Mouse (Mus musculus) T-helper 17 cell (primary cell): ENCODE data around the gene Rad51b.

Experiments
- in situ Hi-C, 2 experiments: fragments of 300-600 bp; cut with MboI, MseI; formaldehyde crosslinking; loops; 1 replicate in 1 of 2; 2 replicates in 1 of 2; pipeline ENCODE4 v1.15.1; 2025; ENCODE audit warnings: high pct_unique_total_duplicates in 2 of 2

The Rad51b gene

DNA sequence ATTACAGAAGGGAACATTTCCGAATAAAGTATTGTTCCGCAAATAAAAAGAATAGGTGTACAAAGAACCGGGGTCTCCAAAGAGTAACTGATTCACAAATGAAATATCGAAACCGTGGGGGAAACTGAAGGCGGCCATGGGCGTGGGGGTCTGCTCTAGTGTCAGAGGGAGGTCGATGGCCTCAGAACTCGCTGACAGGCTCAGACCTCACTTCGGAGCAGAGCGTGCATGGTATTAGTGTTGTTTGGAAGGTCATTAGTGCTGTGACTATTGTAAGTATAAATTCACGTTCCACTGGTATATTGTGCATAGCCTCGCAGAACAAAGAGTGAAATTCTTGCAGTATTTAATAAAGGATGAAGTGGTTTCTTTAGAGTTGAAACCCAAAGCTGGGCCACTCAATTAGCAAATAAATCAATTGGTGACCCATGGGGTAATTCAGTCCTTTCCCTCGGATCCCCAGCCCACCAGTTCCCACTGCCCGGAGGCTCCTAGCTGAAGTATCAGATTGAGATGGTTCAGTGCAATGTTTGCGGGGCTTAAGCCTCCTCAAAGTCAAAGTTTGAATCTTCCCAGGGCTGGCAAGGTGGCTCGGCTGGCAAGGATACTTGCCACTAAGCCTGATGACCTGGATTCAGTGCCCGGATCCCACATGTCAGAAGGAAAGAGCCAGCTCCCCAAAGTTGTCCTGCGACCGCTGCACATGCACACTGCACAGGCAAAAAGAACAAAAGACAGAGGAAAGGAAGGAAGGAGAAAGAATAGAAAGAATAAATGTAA, 517.4 kb downstream of the Rad51b start:
- in situ Hi-C loops: loop anchor here in 1 of 2 experiments (10.0 kb wide), 1 partner anchor 500 kb away; no protein-coding TSS in a partner anchor

DNA sequence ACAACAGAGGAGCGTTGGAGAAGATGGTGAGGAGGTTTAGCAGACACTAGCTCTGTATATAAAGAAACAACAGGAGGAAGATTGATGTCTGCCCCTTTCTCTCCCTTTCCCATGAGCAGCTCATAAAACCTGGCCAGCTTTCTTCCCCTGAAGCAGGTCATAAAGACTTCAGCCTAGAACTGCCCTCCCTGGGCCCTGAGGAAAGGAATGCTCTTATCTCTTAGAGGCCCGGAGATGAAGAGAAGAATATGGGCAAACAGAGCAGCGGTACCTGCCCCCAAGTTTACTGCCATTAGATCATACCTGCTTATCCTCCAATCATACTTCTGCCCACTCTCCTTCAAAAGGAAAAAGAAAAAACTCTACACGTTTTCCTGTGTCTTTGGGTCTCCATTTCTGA, 519.2 kb downstream of the Rad51b start:
- in situ Hi-C loops: loop anchor here in 1 of 2 experiments (10.0 kb wide), 1 partner anchor 499 kb away; no protein-coding TSS in a partner anchor

DNA sequence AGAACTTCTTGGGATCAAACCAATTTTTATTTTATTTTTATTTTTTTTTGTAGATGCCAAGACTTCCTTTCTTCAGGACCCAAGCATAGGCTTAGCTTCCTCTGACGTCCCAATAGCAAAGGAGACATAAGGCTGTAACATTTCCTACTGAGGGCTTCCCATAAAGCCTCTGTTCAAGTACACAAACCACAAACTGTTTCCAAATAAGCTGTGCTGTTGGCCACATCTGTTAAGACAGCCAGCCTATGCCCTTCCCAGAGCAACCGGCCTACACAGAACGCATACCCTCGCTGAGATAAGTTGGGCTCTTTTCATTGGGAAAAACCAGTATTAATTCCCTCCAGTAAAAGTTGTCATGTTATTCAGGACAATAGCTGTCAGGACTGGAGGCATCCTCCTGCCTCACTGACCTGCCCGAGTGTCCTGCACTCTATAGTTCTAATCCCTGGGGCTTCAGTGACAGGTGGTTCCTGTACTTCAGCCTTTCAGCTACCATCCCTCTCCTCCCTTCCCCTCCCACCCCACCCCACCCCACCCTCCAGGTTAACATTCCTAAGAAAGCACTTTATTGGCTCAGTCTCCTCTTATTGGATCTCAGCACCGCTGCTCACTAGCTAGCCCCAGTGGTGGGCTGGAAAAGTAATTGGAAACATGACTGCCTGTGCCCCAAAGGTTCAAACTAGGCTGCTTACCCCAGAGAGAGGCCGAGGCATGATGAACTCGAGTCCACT, 523.3 kb downstream of the Rad51b start:
- in situ Hi-C loops: no loop called here

DNA sequence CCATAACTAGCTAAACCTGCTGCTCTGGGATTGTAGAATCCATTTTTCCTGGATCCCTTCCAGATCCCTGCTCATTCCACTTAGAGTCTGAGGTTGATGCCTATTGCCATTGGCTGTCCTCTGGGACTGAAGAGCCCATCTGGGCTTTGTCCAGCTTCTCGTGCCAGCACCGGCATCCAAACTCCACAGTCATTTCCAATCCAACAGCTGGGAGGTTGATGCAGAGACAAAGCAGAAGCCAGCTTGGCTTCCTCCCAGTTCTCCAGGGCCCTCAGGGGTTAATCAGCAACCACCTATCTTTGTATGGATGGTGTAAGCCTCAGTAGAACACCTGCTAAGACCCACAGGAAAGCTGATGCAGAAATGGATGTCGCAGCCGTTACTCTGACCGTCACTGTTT, 524.8 kb downstream of the Rad51b start:
- in situ Hi-C loops: no loop called here

DNA sequence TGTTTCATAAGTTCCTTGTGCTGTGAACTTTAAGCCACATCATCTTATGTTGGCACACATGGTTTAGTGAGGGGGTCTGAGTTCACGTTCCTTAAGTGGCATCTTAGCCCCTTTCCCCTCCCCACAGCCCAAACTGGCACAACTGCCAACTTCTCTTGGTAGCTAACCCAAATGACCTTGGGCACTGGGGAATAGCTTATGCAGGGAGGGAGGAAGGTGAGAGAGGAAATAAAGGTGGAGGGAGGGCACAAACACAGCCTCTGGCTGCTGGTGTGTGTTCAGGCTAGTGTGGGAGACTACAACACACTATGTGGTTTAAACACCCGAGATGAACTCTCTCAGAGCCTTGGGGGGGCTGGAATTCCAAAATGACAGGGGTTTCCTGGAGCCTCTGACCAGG, 525.3 kb downstream of the Rad51b start:
- in situ Hi-C loops: no loop called here

DNA sequence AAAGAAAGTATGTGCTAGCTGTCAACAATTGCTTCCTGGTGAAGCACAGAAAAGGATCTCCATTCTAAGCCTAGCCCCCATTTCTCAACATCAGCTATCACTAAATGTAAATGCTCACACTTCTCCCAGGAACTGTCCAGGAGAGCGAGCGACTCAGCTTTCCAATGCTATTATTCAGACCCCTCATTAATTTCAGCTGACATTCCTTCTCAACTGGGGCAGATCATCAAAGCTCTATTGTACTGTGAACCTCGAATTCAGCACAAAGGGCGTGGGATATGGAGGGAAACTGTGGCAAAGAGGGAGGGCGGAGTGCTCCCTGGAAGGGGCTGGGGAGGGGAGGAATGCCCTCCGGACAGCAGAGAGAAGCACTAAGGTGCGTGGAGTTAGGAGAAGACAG, 528.8 kb downstream of the Rad51b start:
- in situ Hi-C loops: no loop called here

DNA sequence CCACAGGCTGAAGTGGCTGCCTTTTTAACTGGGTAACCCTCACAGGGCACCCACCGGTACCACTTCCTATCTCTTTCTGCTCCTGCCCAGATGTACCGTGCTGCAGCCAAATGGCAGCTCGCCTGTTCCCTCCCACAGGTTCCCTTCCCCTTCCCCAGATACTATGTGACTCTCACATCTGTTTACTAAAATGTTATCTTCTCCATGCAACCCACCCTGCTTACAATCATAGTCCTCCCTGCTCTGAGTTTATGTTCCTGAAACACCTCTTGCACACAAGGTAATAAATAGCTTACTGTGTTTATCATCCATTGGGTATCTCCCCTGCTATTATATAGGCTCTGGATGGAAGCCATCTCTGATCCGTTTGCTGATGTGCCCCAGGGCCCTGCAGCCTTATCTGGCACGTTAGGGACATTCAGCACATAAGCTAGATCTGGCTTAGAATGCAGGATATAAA, 530.2 kb downstream of the Rad51b start:
- in situ Hi-C loops: no loop called here

DNA sequence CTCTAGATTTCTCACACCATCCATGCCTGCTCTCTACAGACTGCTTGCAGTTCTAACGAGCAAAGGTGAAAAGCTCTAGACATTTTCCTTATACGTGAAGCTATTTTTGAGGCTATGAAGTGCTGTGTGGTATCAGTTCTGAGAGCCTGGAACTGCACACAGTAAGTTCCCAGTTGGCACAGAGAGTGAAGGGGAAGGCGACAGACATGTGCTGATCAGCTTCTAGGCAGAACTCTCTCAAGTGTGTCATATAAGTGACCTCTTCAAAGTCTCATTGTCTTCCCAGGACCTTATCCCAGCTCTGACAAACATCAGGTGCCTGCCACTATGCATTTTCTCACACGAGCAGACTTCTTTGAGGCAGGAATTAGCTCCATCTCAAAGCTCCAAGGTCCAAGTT, 530.7 kb downstream of the Rad51b start:
- in situ Hi-C loops: no loop called here

DNA sequence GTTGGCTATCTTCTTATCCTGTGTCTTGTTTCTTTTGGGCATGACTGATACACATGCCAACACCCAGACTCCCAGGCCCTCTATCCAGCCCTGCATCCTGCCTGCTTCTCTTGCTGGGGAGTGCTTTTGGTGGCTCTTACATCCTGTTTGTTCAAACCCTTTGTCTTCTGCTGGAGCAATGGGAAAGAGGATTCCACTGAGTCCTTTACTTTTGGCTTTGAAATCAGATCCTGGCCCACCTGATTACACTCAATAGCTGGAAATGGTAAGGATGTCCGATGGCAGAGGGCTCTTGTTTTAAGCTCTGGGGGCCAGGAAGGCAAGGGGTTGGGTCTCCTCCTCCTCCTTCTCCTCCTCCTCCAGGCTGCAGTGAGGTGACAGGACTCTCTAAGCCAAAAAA, 533.6 kb downstream of the Rad51b start:
- in situ Hi-C loops: no loop called here

DNA sequence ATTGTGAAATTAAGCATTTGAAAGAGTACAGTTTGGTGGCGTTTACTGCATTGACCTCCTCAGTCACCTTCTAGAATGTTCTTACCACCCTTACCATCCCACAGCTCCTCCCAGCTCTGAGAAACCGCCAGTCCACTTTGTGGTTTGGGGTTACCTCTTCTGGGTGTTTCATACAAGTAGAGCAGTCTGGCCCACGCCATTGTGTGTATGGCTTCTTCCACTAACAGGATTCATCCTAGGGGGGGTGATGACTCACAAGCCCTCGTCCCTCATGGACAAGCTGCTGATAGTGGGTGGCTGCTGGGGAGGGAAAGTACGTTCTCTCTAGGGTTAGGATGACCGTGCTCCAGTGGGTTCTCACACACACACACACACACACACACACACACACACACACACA, 535.5 kb downstream of the Rad51b start:
- in situ Hi-C loops: no loop called here

DNA sequence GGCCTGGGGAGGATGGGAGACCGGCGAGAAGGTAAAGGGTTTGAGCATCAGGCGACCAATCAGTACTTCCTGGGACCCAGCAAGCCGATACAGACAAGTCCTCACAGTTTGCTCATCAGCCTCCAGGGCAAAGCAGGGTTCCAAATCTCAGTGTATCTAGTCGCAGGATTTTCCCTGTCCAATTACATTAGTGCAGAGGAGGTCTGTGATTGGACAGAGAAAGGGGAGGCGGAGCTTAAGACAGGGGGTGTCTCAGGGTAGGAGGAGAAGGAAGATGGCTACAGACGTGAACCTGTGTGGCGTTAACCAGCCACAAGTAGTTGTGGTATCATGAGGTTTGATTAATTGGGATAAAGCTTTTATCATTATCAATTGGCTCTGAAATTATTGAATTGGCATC, 538.4 kb downstream of the Rad51b start:
- in situ Hi-C loops: no loop called here

DNA sequence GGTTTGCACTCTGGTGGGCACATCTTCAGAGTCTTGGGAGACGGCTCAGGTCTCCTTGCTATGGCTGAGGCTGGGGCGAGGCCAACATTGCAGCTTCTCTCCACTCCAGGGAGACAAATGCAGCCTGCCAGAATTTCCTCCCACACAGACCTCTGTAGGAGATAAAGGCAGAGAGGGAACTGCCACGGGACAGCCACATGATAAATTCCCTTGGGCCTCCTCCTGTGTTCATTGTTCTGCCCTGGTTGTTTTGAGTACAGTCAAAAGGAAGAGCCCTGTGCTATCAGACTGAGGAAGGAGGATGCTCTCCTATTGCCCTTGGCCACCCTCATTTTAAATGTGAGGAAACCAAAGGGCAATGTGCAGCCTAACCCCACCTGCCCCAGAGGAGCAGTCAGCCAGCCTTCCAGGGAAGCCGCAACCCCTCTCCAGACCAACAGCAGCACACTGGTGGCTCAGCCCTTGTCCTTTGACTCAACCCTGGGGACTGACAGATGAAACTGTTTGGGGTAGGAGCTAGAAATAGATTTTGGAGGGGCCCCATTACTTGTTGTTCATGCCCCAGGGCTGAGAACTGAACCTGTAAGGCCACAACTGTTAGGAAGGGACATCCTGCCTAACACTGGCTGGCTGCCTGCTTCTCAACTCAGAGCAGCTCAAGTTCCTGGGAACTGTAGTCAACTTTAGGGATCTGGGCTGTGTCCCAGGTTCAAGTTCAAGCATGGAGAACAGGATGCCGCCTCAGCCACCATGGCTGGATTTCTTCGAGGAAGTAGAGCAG, 541.3 kb downstream of the Rad51b start:
- in situ Hi-C loops: no loop called here

DNA sequence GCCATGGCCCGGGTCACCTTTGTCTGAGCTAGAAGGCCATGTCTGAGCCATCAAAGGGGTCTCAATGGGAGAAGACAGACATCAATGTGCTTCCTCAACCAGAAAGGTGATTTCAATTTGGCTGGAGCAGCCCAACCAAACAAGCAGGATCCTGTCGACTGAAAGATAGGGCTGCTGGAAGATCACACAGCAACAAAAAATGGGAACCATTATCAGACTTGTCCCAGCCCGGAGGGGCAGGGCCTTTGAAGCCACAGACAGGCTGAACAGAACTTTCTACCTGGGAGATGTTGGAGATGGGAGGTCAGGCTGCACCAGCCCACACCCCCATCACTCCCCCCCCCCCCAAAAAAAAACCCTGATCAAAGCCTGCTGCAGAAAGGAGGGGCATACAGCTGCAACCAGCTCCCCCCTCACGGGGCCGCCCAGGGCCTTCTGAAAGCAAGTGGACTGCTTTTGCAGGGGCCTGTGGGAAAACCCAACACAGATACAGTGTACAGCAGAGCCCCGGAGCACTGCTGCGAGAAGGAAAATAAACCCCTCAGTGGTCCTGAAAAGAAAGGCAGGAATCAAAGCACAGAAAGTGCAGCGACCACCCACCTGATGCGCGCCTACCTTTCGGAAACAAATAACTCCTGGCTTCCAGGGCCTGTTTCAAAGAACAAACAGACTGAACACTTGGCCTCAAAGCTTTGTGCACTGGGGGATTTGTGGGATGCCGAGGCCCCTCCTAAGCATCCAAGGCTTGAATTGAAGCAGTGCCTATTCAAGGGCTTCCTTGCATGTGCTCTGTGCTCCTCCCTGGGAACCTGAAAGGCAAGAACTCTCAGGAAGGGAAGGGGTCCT, 542.2 kb downstream of the Rad51b start:
- in situ Hi-C loops: no loop called here

DNA sequence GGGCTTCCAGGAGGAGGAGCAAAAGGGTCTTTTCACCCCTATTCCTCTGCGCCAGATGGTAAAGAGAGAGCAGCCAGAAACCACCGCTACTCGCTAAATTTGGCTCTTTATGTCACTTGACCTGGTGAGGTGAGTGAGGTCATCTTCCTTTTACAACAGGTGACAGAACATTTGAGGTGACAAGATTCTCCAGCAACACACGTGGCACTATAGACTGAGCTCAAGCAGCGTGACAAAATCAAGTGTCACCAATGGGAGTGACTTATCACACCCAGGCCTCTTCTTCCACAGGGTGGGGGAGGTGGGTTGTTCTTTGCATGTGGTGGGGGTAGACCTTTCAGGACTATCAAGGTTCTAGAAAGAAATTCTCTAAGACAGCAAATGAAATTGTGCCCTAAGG, 543.4 kb downstream of the Rad51b start:
- in situ Hi-C loops: no loop called here

DNA sequence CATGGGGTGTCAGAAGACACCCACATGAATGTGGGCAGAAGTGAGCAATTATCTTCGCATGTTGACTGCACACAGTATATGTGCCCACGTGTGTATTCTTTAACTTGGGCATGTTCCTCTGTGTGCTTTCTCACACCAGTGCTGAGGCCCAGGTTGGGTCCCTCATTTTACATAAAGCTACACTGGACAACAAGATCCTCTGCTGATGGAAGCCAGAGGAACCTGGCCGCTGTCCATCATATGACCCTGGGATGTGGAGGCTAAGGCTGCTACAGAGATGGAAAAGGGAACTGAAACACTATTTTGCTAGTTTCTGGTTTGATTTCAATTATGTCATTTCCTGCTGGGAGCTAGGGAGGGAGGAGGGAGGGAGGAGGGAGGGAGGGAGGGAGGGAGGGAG, 544.2 kb downstream of the Rad51b start:
- in situ Hi-C loops: no loop called here

DNA sequence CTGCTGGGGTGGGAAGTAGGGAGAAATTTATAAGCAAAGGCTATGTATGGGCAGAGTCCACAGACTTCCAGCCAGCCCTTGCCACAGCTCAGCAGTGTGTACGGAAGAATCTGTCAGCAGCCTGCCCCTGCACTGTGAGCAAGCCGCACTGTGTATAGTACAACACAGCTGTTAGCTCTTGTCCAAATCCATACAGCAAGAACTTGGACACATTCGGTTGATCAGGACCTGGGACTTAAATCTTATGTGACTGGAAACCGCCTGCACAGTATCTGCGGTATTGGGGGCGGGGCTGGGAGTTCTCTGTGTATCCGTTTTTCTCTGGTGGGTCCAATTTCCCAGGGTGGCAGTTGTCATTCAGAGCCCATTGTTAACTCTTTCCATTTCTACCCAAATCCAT, 545.2 kb downstream of the Rad51b start:
- in situ Hi-C loops: no loop called here

DNA sequence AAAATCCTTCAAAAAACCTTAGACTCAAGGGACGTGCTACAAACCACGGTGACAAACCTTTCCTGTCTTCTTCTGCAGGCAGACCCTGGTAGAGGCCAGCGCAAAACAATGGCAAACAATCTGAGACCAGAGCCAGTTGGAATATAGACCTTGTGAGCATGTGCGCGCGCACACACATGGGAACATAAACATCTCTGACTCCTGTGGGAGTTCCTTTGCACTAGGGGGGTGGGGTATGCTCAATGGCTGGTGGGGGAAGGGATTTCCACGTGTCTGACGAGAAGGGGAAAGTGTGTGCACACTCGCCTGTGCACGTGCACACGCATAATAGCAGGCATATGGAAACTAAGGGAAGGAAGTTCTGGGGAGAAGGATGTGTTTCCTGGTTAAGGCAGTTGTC, 545.9 kb downstream of the Rad51b start:
- in situ Hi-C loops: no loop called here

DNA sequence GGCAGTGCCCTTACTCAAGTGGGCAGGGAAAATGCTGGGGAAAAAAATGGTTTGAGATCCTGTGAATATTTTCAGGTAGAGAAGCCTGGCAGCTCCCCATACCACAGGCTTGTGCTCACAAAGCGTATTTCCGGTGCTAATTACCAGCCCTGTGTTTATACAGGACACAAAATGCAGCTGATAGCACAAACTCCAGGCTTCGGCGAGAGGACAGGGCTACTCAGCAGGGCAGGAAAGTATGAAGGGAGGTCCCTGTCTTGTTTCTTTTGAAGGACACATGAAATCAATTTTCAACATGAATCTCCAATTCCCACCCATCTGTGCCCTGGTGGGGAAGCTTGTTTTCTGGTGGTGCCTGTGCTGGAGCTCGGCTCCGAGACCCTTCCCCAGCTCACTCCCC, 546.4 kb downstream of the Rad51b start:
- in situ Hi-C loops: no loop called here

DNA sequence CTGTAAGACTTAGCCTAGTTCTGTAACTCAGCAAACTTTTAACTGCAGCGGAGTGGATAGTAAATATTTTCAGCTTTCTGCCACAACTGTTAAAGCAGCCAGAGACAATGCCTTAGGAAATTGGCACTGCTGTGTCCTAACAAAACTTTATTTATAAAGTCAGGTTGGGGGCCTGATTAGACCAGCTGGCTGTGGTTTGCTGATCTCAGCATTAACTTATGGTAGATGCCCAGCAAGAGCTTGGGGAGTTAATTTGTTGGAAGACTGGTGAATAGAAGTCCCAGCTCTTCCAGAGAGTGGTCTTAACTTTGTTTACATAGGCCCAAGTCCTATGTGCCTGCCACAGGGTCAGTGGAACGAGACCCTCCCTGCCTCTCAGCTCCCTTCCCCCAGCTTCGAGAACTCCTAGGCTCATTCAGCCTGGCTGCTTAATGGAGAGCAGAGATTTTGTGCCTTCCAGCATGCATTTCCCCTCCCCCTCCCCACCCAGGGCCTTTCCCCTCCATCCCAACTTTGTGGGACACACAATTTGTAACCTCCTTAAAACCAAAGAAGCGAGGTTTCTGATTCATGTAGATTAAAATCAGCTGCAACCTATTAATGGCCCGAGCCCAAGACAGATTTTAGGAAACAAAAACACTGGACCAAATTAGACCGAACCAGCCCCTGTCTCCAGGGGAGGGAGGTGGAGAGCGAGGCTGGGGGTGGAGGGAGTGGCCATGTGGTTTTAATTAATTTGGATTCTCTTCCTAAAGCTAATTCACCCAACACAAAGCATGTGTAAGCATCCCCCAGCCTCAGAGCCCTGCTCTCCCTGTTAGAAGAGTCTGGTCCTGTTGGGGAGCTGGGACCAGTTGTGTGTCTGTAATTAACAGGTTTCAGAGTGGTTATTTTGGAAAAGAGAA, 549.4 kb downstream of the Rad51b start:
- in situ Hi-C loops: no loop called here

DNA sequence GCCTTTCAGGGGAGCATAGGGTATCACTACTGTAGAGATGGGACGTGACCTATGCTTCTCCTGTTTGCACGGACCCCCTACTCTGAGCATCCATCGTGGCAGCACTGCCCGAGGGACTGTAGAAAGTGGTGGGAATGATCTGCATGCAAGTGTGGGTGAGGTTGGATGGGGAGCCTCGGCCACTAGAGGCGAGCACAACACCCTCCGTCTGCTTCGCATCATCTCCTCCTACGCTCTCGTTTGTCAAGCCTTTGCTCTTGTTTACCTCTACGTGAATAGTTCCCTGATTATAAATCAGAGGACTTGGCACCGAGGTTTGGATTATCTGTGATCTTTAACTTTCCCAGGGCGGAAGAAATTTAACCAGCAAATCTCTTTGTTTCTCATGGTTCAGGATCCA, 551.5 kb downstream of the Rad51b start:
- in situ Hi-C loops: no loop called here
